Mouse (Mus musculus): ENCODE measurements around the gene Prkcq. TPM values are rescaled to one million over a fixed set of nuclear protein-coding genes. Genes with fewer than 3 reads are reported as not detected.
A peak's percentile ranks its signal among the peaks of the same experiment; 100 is the strongest.

Prkcq gene
- polyA plus RNA-seq, 1 experiment, result 22.0 TPM

GRCm38 (mm10) chr2:11298811-11299210, 126.9 kb downstream of the Prkcq start:
- H3K4me3 ChIP-seq (replicated peaks), result no peak overlapping the region
- H3K4me1 ChIP-seq, result no peaks in the 10 kb centered on the region; the same call in 1 of the 2 replicates
- TF ChIP-seq FLI1 (IDR thresholded peaks at IDR 0.05; ENCODE audit: low read length) (no peak), GATA1 (IDR thresholded peaks at IDR 0.05; ENCODE audit: borderline replicate concordance, low read length) (no peak)
- no peaks in the 10 kb centered on the region for H3K9me3 ChIP-seq
- peaks cover 80% of the 10 kb centered on the region for H3K36me3 ChIP-seq (replicated peaks; ENCODE audit: low read length)
- no peaks in the 10 kb centered on the region for H3K27me3 ChIP-seq (replicated peaks)

DNA sequence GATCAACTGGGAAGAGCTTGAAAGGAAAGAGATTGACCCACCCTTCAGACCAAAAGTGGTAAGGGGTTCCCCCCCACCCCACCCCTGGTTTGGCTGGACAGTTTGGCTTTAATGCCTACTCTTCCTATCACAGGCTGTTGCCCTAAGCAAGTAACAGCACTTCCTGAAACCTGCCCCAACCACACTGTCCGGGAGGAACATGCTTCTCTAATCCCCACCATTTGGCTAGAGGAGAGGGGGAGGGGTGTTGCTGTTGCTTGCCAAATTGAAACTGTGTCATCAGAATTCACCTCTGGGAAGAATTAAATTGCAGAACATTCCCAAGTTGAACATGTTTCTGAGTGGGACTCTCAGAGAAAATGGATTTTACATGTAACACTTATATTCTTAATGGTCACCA, 127.5 kb downstream of the Prkcq start:
- Histone ChIP-seq H3K27me3 (replicated peaks) (no peaks in the 10 kb centered on the region), H3K9me3 (no peaks in the 10 kb centered on the region), H3K4me3 (replicated peaks) (no peak overlapping the region), H3K36me3 (replicated peaks; ENCODE audit: low read length) (peaks cover 74% of the 10 kb centered on the region), H3K4me1 (no peaks in the 10 kb centered on the region; the same call in 1 of the 2 replicates)
- TF ChIP-seq GATA1 (IDR thresholded peaks at IDR 0.05; ENCODE audit: borderline replicate concordance, low read length) (no peak), FLI1 (IDR thresholded peaks at IDR 0.05; ENCODE audit: low read length) (no peak)

DNA sequence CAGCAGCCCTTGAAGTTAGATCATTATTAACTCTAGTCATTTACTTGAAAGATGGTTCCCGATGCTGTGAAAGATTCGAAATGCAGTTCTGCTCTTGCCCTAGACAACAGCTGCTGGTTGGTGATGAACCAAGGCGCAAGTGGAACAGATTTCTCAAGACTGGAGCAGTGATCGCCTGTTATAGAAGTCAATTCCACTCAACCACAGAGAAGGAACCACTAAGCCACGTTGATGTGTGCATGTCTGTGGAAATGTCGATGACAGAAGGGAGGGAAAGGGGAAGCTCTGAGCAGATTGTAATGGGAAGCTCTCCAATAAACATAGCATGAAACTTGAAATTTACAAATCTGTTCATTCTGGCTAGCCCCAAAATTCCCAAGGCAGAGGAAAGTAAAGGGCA, 128.5 kb downstream of the Prkcq start:
- TF ChIP-seq FLI1 (IDR thresholded peaks at IDR 0.05; ENCODE audit: low read length), result no peak
- no peaks in the 10 kb centered on the region for H3K9me3 ChIP-seq
- H3K27me3 ChIP-seq (replicated peaks), result no peaks in the 10 kb centered on the region
- H3K4me1 ChIP-seq, result no peaks in the 10 kb centered on the region; the same call in 1 of the 2 replicates
- H3K4me3 ChIP-seq (replicated peaks), result no peak overlapping the region
- peaks cover 65% of the 10 kb centered on the region for H3K36me3 ChIP-seq (replicated peaks; ENCODE audit: low read length)

DNA sequence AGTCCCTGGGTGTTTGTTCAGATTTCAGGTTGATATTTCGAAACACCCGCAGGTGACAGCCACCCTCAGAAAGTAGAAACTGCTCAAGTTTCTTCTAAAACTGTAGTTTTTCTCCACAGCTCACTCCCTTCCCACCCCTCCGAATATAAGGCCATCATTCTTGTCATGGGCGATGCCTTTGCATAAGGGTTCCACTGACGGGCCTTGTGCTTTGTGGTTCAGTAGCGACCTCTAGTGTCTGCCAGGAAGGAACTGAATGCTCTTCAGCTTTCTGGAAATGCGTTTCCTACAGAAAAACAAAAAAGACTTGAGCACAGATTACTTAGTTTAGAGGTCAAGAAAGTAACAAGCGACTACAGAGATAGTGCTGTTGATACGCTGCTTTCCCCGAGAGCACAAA, 148.3 kb downstream of the Prkcq start:
- H3K4me3 ChIP-seq (replicated peaks), result no peak overlapping the region
- TF ChIP-seq GATA1 (IDR thresholded peaks at IDR 0.05; ENCODE audit: borderline replicate concordance, low read length) (no peak), FLI1 (IDR thresholded peaks at IDR 0.05; ENCODE audit: low read length) (no peak)
- H3K9me3 ChIP-seq, result no peaks in the 10 kb centered on the region
- H3K36me3 ChIP-seq (replicated peaks; ENCODE audit: low read length), result no peaks in the 10 kb centered on the region
- no peaks in the 10 kb centered on the region for H3K27me3 ChIP-seq (replicated peaks)
- H3K4me1 ChIP-seq, result peaks cover 11% of the 10 kb centered on the region

DNA sequence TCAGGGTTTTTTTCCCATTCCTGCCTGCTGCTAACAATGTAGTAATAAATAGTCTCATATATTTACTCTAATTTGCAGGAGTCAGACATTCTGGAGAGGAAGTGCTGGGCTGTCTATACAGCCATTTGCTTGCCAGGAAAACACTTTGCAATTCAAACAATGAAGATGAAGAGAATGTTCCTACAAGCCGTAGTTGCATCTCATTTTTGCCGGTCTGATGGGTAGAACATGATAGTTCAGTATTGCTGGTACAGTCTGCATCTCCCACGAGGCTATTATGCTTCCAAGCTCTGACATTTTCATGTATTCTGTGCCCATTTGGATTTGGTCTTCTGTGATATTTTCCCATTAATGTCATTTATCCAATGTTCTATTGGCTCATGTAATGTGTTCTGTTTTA, 150.5 kb downstream of the Prkcq start:
- no peak for TF ChIP-seq FLI1 (IDR thresholded peaks at IDR 0.05; ENCODE audit: low read length)
- no peak for TF ChIP-seq GATA1 (IDR thresholded peaks at IDR 0.05; ENCODE audit: borderline replicate concordance, low read length)
- H3K9me3 ChIP-seq, result no peaks in the 10 kb centered on the region
- no peaks in the 10 kb centered on the region for H3K36me3 ChIP-seq (replicated peaks; ENCODE audit: low read length)
- H3K4me3 ChIP-seq (replicated peaks), result no peak overlapping the region
- H3K27me3 ChIP-seq (replicated peaks), result peaks cover 3% of the 10 kb centered on the region
- peaks cover 8% of the 10 kb centered on the region for H3K4me1 ChIP-seq

- no peak overlapping the region for H3K4me3 ChIP-seq (replicated peaks)
- H3K4me1 ChIP-seq, result peaks cover 21% of the 10 kb centered on the region
- no peaks in the 10 kb centered on the region for H3K9me3 ChIP-seq
- peaks cover 3% of the 10 kb centered on the region for H3K27me3 ChIP-seq (replicated peaks)
- no peak for TF ChIP-seq FLI1 (IDR thresholded peaks at IDR 0.05; ENCODE audit: low read length)
- no peak for TF ChIP-seq GATA1 (IDR thresholded peaks at IDR 0.05; ENCODE audit: borderline replicate concordance, low read length)
- H3K36me3 ChIP-seq (replicated peaks; ENCODE audit: low read length), result no peaks in the 10 kb centered on the region
These were observed 155.4 kb downstream of the Prkcq start for GRCm38 (mm10) chr2:11327280-11327679.

DNA sequence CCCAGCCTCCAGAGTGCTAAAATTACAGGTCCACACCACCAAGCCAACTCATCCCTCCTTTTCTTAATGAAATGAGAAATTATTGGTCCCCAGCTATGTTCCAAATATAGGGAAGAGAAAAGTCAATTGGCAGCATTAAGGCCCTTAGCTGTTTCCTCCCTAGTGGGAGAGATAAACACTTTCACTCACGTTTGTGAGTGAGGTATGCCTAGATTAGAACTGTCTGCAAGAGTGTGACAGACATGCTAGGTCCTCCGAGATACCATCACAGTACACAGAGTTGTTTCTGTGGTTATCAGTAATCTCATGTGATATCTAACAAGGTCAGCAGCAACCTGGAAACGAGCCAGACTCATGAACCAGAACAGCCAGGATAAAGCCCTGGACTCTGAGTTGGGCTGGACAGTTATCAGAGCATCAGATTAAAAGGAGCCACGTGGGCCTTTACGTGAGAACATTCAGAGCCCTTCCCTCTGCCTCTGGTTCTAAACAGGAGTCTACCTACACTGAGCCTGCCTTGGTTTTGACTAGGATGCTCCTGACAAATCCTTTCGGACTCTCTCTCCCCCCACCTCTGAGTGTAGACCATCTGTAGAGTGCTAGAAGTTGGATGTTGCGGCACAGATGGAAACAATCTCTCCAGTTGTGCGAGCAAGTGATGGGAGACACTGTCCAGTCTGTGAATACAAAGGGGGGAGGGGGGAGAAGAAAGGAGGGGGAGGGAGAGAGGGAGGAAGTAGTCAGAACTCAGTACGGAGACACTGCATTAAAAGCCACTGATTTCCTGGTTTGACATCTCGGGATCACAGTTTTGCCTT, 157.7 kb downstream of the Prkcq start:
- Histone ChIP-seq H3K36me3 (replicated peaks; ENCODE audit: low read length) (no peaks in the 10 kb centered on the region), H3K27me3 (replicated peaks) (peaks cover 3% of the 10 kb centered on the region), H3K9me3 (no peaks in the 10 kb centered on the region), H3K4me3 (replicated peaks) (no peak overlapping the region), H3K4me1 (peaks cover 45% of the 10 kb centered on the region)
- TF ChIP-seq FLI1 (IDR thresholded peaks at IDR 0.05; ENCODE audit: low read length) (no peak), GATA1 (IDR thresholded peaks at IDR 0.05; ENCODE audit: borderline replicate concordance, low read length) (no peak)

- Histone ChIP-seq H3K27me3 (replicated peaks) (no peaks in the 10 kb centered on the region), H3K36me3 (replicated peaks; ENCODE audit: low read length) (no peaks in the 10 kb centered on the region), H3K4me1 (peaks cover 63% of the 10 kb centered on the region), H3K4me3 (replicated peaks) (peak overlapping the region; percentile 76), H3K9me3 (no peaks in the 10 kb centered on the region)
- no peak for TF ChIP-seq GATA1 (IDR thresholded peaks at IDR 0.05; ENCODE audit: borderline replicate concordance, low read length)
- TF ChIP-seq FLI1 (IDR thresholded peaks at IDR 0.05; ENCODE audit: low read length), result no peak
These were observed 159.9 kb downstream of the Prkcq start for GRCm38 (mm10) chr2:11331528-11332446.

GRCm38 (mm10) chr2:11332469-11332868, 160.6 kb downstream of the Prkcq start:
- peak overlapping the region; percentile 82 for H3K4me3 ChIP-seq (replicated peaks)

More at GRCm38 (mm10) chr2:11332469-11332868, 160.6 kb downstream of the Prkcq start:
- TF ChIP-seq GATA1 (IDR thresholded peaks at IDR 0.05; ENCODE audit: borderline replicate concordance, low read length) (no peak), FLI1 (IDR thresholded peaks at IDR 0.05; ENCODE audit: low read length) (no peak)
- H3K9me3 ChIP-seq, result no peaks in the 10 kb centered on the region
- H3K27me3 ChIP-seq (replicated peaks), result no peaks in the 10 kb centered on the region
- no peaks in the 10 kb centered on the region for H3K36me3 ChIP-seq (replicated peaks; ENCODE audit: low read length)
- H3K4me1 ChIP-seq, result peaks cover 66% of the 10 kb centered on the region

All from megakaryocyte, embryonic 14.5 days (primary cell).